Mouse (Mus musculus) heart, postnatal 4 days (tissue): ENCODE data around the gene A730061H03Rik. TPM values are rescaled to one million over a fixed set of nuclear protein-coding genes. Genes with fewer than 3 reads are reported as not detected.

Experiments
- DNase-seq: peaks from one replicate; pipeline ENCODE4 v3.0.0; 2021
- total RNA-seq, 2 experiments: library from RNA; stranded (reverse); gene quantifications; 2 replicates each; pipeline ENCODE4 v1.2.3; 2021

Gene A730061H03Rik
- total RNA-seq, 2 experiments from 2014 or later = not detected

DNA sequence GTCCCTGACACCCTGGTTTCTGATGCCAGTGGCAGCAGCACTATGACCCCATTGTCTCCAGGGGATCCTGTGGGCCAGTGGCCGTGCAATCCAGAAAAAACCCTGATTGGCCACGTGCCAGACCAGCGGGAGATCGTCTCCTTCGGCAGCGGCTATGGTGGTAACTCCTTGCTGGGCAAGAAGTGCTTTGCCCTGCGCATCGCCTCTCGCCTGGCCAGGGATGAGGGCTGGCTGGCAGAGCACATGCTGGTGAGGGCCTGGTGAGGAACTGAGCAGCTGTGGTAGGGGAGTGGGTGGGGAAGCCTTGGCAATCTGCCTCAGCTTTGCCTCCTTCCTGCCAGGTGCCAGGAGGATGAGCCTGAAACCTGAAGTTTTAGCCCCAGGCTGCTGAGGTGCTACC is 15.9 kb downstream of the A730061H03Rik start:
- peak; percentile 28 for DNase-seq

DNA sequence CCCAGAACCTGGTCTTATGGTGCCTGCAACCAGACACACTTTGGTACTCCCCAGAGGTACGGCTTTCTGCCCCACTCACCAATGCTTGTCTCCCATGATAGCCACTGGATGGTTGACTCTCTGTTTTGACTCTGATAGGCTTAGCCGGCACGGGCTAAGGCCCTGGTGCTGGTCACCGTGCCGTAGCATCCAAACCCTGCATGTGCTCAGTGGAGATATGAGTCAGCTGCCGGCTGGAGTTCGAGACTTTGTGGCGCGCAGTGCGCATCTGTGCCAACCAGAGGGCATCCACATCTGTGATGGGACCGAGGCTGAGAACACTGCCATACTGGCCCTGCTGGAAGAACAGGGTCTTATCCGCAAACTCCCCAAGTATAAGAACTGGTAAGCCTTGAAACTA is 17.9 kb downstream of the A730061H03Rik start:
- no peak for DNase-seq

DNA sequence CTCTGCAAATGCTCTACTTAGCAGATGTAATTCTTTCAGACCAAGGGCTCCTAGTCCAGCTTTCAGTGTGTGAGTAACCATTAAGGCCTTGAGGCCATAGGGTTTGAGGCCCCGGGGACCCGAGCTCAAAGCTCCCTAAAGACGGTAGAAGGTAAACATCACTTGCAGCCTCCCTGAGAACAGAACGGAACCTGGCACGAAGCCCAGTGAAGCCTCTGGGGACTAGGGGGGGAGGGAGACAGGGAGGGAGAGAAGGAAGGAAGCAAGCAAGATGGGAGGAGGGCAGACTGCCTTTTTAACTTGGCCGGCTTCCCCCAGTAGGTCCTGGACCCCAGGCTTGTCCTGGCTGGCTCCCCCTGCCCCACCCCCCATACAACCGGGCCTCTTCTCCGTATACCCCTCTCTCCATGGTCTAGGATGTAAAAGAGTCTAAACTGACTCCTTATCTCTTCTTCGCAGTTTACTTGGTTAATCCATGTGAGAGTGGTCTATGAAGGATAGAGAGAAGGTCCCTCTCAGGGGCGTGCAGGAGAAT is 19.4 kb downstream of the A730061H03Rik start:
- DNase-seq = peak; percentile 93

DNA sequence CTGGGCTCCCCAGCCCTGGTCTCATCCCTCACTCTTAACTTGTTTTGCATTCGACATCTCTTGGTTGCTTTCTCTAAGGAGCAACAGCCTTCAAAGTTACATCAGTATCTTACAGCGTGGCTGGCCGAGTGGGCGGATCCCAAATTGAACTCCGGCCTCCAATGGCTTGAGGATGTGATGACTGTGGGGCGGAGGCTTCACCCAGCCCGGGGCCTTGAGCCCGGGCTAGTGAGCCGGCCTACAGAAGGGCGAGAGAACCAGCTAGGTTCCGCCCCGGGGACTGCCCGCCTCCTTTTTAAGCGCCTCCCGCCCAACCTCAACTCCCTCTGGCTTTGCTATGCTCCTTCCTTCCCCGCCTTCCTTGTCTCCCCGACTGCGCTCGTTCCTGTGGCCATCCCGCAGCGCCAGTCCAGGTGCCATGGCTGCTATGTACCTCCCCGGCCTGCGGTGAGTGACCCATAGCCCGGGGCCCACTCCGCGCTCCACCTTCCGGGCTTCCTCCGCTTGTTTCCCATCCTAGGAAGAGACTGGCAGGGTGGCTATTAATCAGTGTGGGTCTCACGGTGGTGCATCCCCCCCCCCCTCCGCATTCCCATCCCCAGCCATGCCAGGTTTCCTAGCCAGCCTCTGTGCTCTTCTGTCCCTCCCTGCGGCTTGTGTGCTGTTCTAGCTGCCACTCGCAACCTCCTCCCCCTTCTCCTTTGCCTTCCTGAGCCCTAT is 20.0 kb downstream of the A730061H03Rik start, which contains the start of gene Pck2:
TSS of gene Pck2 (plus strand) at position 200 of the 720 bp plus-strand sequence.
- peak; percentile 88 for DNase-seq

DNA sequence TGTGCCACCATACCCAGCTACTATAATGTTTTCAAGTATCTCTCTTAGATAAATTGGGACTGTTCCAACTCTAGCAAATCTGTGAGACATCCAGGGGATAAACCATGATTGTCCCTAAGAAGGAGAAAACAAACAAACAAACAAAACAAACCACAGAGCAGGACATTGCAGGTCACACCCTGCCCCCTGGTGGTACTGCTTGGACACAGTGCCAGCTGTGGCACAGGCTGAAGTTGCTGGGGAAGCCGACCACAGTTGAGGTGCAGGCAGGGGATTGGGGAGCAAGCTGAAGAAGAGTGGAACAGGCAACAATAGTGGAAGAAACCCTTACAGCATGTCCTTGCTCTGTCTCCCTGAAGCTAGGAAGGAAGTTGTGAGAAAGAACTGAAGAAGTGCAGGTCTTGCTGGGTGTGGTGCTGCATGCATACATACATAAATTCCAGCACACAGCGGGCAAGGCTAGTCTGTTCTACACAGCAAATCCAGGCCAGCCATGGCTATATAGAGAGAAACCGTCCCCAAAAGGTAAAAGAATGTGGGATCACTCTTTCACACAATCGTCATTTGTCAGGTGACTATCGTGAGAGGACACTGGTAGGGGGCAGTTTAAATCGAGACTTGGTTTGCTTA is 24.0 kb downstream of the A730061H03Rik start:
- DNase-seq = peak; percentile 68

DNA sequence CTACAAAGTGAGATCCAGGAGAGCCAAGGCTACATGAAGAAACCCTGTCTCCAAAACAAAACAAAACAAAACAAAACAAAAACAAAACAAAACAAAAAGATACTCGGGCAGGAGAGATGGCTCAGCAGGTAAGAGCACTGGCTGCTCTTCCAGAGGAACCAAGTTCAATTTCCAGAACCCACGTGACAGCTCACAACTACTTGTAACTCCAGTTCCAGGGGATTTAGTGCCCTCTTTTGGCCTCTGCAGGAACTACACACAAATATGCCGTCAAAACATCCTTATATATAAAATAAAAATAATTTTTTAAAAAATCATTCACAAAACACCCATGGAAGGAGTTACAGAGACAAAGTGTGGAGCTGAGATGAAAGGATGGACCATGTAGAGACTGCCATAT is 32.3 kb downstream of the A730061H03Rik start:
- peak; percentile 31 for DNase-seq

DNA sequence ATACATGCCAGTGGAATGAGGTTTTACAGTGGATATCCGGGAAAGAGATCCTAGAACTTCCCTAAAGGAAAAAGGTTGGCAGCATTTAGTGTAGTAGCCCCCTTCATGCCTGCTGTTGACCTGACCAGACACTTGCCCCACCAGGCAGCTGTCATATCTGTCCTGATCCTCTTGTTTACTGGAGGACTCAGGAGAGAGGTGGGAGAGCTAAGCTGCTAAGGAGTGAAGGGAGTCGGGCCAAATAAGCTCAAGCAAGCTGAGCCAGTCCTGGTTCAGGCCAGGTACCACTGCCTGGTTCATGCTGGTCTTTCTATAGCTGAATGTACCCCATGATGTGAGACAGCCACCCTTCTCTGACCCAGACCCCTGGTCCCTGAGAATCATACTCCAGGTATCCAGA is 33.5 kb downstream of the A730061H03Rik start:
- no peak for DNase-seq

DNA sequence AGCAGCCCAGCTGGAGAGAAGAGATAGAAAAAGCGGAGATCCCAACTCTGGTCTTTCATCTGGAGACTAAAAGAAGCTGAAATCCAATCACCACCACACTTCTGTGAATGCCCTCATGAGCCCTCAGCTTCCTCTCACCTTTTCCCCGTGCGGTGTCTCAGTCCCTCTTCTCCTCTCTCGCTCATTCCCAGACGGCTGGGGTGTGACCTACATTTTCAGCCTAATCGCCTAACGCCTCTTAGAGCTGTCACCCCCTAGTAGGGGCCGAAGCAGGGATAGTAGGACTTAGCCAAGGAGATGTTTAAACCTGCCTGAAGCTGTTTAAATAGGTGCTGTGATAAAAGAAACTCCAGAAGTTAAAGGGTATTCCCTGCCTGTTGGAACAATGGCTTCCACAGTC is 35.4 kb downstream of the A730061H03Rik start, which contains the start of gene Nrl:
TSS of gene Nrl (minus strand) at position 197 of the 400 bp plus-strand sequence.
- DNase-seq = no peak

DNA sequence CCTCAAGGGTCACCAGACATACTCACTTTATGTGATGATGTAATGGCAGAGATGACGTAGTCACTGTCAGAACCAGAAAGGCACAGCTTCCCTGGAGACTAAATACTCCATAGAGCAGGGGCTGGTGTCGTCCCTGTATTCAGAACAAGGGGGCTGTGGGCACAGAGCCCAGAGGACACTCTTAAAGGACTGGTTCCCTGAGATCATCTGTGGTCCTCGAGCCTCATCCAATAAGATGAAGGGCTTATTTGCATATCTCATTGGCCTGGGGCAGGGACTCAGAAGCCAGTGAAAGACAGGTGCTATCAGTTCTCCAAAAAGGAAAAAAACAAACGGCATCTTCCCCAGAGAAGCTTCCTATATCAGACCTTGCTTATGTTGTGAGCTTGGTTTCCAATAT is 36.1 kb downstream of the A730061H03Rik start:
- no peak for DNase-seq

DNA sequence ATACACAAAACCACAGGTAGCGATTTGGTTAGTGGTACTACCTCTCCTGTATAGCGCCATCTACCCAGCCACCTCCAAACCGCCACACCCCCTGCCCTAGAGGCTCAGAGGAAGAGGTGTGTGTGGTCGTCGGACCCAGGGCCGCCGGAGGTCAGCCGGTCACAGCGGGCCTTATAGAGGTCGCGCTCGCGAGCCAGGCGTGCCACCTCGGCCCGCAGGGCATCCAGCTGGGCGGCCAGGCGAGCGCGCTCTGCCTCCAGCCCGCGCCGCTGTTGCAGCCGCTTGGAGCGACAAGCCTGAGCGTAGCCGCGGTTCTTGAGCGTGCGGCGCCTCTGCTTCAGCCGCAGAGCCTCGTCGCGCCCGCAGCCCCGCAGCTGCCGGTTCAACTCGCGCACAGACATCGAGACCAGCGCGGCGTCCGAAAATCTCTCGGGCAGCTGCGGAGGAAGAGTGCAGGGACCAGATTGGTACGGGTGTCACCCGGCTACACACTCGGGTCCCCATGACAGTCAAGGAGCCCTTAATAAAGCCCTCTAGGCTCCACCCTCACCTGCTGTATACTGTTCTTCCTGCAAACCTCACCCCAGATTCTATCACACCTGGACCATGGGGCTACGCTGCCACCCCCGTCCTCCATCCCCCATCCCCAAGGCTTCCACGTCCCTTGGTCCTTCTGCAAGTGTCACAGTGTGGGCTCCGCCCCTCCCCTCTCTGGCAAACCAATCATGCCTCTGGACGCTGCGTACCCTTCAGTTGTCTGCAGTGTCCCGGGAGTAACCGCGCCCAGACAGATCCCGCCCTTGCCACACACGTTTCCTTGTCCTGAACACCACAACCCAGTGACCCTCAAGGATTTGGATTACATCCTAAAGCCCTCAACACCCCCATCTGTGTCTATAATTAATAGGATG is 39.5 kb downstream of the A730061H03Rik start:
- peak; percentile 27 for DNase-seq

DNA sequence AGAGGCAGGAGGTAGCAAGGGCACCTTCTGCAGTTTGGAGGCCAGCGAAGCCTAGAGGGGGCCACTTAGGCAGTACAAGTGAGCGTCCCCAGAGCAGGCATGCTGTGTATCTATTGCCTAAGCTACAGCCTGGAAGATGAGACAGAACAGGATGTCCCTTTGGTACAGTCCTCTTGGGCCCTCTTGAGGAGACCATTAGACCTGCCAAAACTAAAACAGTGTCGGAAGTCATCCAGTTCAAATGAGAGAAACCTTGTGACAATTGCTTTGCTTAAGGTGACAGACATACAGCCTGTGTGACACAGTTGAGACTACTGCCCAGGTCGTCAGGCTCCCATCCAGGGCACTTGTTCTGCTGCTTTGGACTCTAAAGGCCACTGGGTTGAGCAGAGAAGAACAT is 40.6 kb downstream of the A730061H03Rik start:
- DNase-seq = no peak

DNA sequence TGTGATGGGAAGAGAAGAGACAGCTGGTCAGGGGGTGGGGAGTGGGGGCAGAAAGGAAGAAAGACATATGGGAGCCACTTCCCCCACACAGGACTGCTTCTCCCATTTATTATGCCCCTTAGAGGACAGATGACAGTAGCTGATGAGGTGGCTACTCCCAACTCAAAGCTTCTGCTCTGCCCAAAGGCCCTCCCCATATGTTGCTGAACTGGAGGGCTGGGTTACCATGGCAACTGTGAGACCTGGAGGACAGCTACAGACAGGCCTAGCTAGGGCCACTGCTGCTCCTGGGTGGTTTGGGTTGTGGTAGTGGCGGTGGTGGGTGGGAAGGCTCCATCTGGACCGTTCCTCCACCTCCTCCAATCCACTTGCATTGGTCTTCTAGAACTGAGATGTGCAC is 41.3 kb downstream of the A730061H03Rik start:
- no peak for DNase-seq

DNA sequence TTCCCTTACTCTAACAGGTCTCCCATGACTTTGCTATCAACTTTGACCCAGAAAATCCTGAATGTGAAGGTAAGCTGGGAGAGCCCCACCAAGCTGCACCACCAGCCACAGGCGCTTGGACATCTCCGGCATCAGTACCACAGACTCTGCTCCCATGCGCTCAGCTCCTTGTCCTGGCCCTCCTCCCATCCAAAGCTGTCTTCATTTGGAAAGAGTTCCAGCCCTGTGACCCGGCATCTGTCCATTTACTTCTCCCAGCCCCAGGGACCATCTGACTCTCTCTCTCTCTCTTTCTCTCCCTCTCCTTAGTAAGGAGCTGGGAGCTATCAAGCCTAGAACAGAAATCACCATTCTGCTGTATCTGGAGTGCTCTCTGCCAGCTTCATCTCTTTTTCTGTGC is 44.4 kb downstream of the A730061H03Rik start:
- DNase-seq = no peak

DNA sequence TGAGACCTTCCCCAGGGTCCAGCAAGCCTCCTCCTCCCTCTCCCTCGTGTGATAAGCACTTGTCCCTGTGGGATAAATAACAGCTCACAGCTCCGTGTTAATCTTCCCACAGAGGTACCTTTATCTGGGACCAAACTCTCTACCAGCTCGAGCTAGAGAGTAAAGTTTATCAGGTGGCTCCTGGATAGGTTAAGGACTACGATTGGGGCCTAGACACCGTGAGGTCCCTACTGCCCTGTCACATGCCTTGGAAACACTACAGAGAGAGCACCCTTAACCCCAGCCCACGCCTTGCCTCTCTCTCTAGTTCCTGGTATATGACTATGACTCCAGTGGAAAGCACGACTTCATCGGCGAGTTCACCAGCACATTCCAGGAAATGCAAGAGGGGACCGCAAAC is 46.3 kb downstream of the A730061H03Rik start:
- DNase-seq = no peak

DNA sequence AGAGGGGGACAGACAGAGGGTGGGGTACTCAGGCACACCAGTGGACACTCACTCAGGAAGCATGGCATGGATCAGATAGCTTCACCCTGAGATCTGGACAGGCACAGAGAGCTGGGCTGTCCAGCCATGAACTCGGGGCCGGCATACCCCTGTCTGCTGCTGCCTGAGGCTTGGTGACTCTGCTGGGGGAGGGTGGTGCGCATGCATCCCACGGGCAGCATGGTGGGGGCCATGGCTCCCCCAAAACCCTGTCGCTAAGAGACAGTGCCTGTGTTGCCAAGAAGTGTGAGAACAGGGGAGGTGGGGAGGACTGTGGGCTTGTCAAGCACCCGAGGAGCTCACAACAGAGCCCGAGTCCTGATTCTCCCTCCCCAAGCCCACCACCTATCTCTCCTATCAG is 49.2 kb downstream of the A730061H03Rik start:
- no peak for DNase-seq

DNA sequence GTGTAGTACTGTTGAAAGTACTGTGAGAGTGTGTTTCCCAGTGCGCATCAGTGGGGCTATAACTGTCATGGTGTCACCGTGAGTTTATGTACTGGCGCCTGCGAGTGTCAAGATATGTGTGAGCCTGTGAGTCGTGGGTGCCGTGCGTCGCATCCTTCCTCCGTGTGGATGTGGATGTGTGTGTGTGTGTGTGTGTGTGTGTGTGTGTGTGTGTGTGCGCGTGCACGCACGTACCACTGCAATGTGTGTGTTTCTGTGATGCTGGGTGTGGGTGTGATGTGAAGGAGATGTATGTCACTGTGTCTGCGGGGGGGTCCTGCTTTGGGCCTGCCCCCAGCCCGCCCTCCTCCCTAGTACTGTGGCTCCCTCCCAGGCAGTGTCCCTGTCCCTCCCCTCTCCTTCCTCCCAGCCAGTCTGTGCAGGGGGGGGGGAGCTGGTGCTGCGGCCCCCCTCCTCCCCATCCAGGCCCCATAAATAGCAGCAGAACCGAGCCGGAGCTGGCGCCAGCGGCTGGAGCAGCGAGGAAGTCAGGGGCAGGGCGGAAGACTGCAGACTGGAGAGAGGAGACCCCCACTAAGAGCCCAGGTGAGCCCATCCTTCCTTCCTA is 50.0 kb downstream of the A730061H03Rik start, which contains the start of gene Cpne6:
TSS of gene Cpne6 (plus strand) at position 321 of the 607 bp plus-strand sequence.
- no peak for DNase-seq

Other genes with a start within 250 kb of the A730061H03Rik start
- gene Dhrs4, start 81.6 kb downstream of the A730061H03Rik start, total RNA-seq = 100 to 1,000 TPM; 102 to 115 TPM
- 1 to 10 TPM; 2.9 to 5.9 TPM for gene Carmil3, start 69.8 kb downstream of the A730061H03Rik start, total RNA-seq
- under 1 TPM in 1 of 2 experiments, not detected in 1; 0.12 TPM for gene Cpne6, start 50.0 kb downstream of the A730061H03Rik start, total RNA-seq
- gene Nrl, start 35.4 kb downstream of the A730061H03Rik start, total RNA-seq = not detected
- 10 to 100 TPM; 19.7 to 21.5 TPM for gene Pck2, start 20.1 kb downstream of the A730061H03Rik start, total RNA-seq
- gene Dcaf11, start 400 bp downstream of the A730061H03Rik start, total RNA-seq = 10 to 100 TPM; 60.8 to 63.0 TPM
- gene Fitm1, start 15.2 kb upstream of the A730061H03Rik start, total RNA-seq = 100 to 1,000 TPM; 122 to 152 TPM
- gene Psme1, start 17.7 kb upstream of the A730061H03Rik start, total RNA-seq = 100 to 1,000 TPM; 232 to 244 TPM
- gene Emc9, start 24.9 kb upstream of the A730061H03Rik start, total RNA-seq = 10 to 100 TPM; 37.3 to 40.1 TPM
- gene Psme2, start 30.7 kb upstream of the A730061H03Rik start, total RNA-seq = 100 to 1,000 TPM; 127 to 153 TPM
- gene Rnf31, start 31.3 kb upstream of the A730061H03Rik start, total RNA-seq = 10 to 100 TPM; 25.9 to 27.9 TPM
- 1 to 10 TPM; 7.6 to 9.9 TPM for gene Irf9, start 43.2 kb upstream of the A730061H03Rik start, total RNA-seq
- gene Rec8, start 57.6 kb upstream of the A730061H03Rik start, total RNA-seq = under 1 TPM; 0.43 to 0.54 TPM
- gene Ipo4, start 75.6 kb upstream of the A730061H03Rik start, total RNA-seq = 10 to 100 TPM; 64.6 to 67.1 TPM
- gene Gm49378, start 77.5 kb upstream of the A730061H03Rik start, total RNA-seq = 1 to 10 TPM; 3.7 to 4.3 TPM
- gene Tm9sf1, start 83.4 kb upstream of the A730061H03Rik start, total RNA-seq = 10 to 100 TPM; 60.1 to 72.3 TPM
- 1 to 10 TPM; 1.1 to 1.2 TPM for gene Tssk4, start 89.8 kb upstream of the A730061H03Rik start, total RNA-seq
- gene Mdp1, start 100.1 kb upstream of the A730061H03Rik start, total RNA-seq = 10 to 100 TPM; 63.2 to 66.7 TPM
- 10 to 100 TPM; 16.6 to 21.0 TPM for gene Gmpr2, start 111.5 kb upstream of the A730061H03Rik start, total RNA-seq
- gene Nedd8, start 111.7 kb upstream of the A730061H03Rik start, total RNA-seq = 100 to 1,000 TPM; 296 to 328 TPM
- gene Tinf2, start 121.4 kb upstream of the A730061H03Rik start, total RNA-seq = 10 to 100 TPM; 23.4 to 25.7 TPM
- gene Tgm1, start 153.5 kb upstream of the A730061H03Rik start, total RNA-seq = under 1 TPM; 0.20 to 0.50 TPM
- 10 to 100 TPM; 13.1 to 13.9 TPM for gene Rabggta, start 161.9 kb upstream of the A730061H03Rik start, total RNA-seq
- gene Dhrs1, start 185.3 kb upstream of the A730061H03Rik start, total RNA-seq = 10 to 100 TPM; 46.0 to 51.4 TPM
- 10 to 100 TPM; 17.8 to 18.3 TPM for gene Nop9, start 185.3 kb upstream of the A730061H03Rik start, total RNA-seq
- 1 to 10 TPM; 1.2 to 2.2 TPM for gene Cideb, start 198.1 kb upstream of the A730061H03Rik start, total RNA-seq
- gene Ltb4r2, start 201.0 kb upstream of the A730061H03Rik start, total RNA-seq = under 1 TPM; 0.11 to 0.26 TPM
- gene Ltb4r1, start 205.6 kb upstream of the A730061H03Rik start, total RNA-seq = under 1 TPM; 0.50 TPM
- gene Adcy4, start 223.7 kb upstream of the A730061H03Rik start, total RNA-seq = 10 to 100 TPM; 18.9 to 22.3 TPM
- gene Ripk3, start 228.5 kb upstream of the A730061H03Rik start, total RNA-seq = 10 to 100 TPM; 10.6 to 14.0 TPM